Mouse (Mus musculus): ENCODE measurements around the gene Adamts9. TPM values are rescaled to one million over a fixed set of nuclear protein-coding genes. Genes with fewer than 3 reads are reported as not detected.
A peak's percentile ranks its signal among the peaks of the same experiment; 100 is the strongest.

Gene Adamts9
- total and polyA plus RNA-seq, 2 experiments: 0.43 to 2.1 TPM

DNA sequence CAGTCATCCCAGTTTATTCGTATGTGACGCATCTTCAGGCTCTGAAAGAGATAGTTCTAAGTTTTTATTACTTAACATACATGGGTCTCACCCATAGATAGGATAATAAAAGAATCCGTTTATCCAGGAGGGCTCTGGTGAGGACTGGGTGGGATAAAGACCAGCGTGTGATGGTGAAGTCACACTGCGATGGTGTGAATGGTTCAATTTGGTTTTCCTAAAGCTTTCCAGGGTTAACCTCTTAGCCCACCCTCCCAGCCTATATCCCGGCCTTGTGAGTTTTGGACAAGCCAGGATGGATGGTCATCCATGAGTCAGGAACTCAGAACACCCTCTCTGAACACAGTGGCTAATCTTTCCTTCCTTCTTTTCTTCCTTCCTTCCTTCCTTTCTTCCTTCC lies 17.7 kb upstream of the Adamts9 start:
- TF ChIP-seq POLR2A (IDR thresholded peaks at IDR 0.05; ENCODE audit: extremely low read depth, insufficient read depth, low read length) (no peak), CTCF (IDR thresholded peaks at IDR 0.05; ENCODE audit: low read depth, low read length) (no peak)
- Histone ChIP-seq H3K4me3 (ENCODE audit: insufficient read depth, low read depth, low read length) (no peak overlapping the region), H3K27ac (replicated peaks; ENCODE audit: insufficient read depth, low read depth, low read length) (no peak overlapping the region), H3K4me1 (ENCODE audit: control insufficient read depth, insufficient read depth, low read length) (no peaks in the 10 kb centered on the region), H3K36me3 (ENCODE audit: control insufficient read depth, insufficient read depth, low read length) (no peaks in the 10 kb centered on the region), H3K27me3 (ENCODE audit: control insufficient read depth, insufficient read depth, low read length) (peaks cover 3% of the 10 kb centered on the region; the same call in 1 of the 2 replicates), H3K9ac (ENCODE audit: low read depth, low read length) (no peak overlapping the region), H3K79me2 (ENCODE audit: control insufficient read depth, insufficient read depth, low read length) (no peaks in the 10 kb centered on the region)
- WGBS: 93% methylated on average over 6 of the region's 6 CpGs
- DNase-seq (ENCODE audit: extremely low read depth, low read depth, low spot score): no peak

- Histone ChIP-seq H3K9ac (ENCODE audit: low read depth, low read length) (no peak overlapping the region), H3K4me3 (ENCODE audit: insufficient read depth, low read depth, low read length) (no peak overlapping the region), H3K27ac (replicated peaks; ENCODE audit: insufficient read depth, low read depth, low read length) (no peak overlapping the region), H3K36me3 (ENCODE audit: control insufficient read depth, insufficient read depth, low read length) (no peaks in the 10 kb centered on the region), H3K4me1 (ENCODE audit: control insufficient read depth, insufficient read depth, low read length) (no peaks in the 10 kb centered on the region), H3K79me2 (ENCODE audit: control insufficient read depth, insufficient read depth, low read length) (0 out of 2 replicates have a peak, but pooled peaks cover 3% of the 10 kb centered on the region), H3K27me3 (ENCODE audit: control insufficient read depth, insufficient read depth, low read length) (peaks cover 6% of the 10 kb centered on the region; the same call in 1 of the 2 replicates)
- no peak for DNase-seq (ENCODE audit: extremely low read depth, low read depth, low spot score)
- TF ChIP-seq CTCF (IDR thresholded peaks at IDR 0.05; ENCODE audit: low read depth, low read length) (no peak), POLR2A (IDR thresholded peaks at IDR 0.05; ENCODE audit: extremely low read depth, insufficient read depth, low read length) (no peak)
- 81% methylated on average over 2 of the region's 2 CpGs for WGBS
These were observed 16.1 kb upstream of the Adamts9 start for GRCm38 (mm10) chr6:92959416-92959815.

- DNase-seq (ENCODE audit: extremely low read depth, low read depth, low spot score): no peak
- WGBS: 90% methylated on average over 6 of the region's 6 CpGs
- Histone ChIP-seq H3K36me3 (ENCODE audit: control insufficient read depth, insufficient read depth, low read length) (no peaks in the 10 kb centered on the region), H3K27me3 (ENCODE audit: control insufficient read depth, insufficient read depth, low read length) (peaks cover 2% of the 10 kb centered on the region; the same call in 1 of the 2 replicates), H3K4me3 (ENCODE audit: insufficient read depth, low read depth, low read length) (no peak overlapping the region), H3K27ac (replicated peaks; ENCODE audit: insufficient read depth, low read depth, low read length) (no peak overlapping the region), H3K9ac (ENCODE audit: low read depth, low read length) (no peak overlapping the region), H3K79me2 (ENCODE audit: control insufficient read depth, insufficient read depth, low read length) (no peaks in the 10 kb centered on the region), H3K4me1 (ENCODE audit: control insufficient read depth, insufficient read depth, low read length) (no peaks in the 10 kb centered on the region)
- TF ChIP-seq POLR2A (IDR thresholded peaks at IDR 0.05; ENCODE audit: extremely low read depth, insufficient read depth, low read length) (no peak), CTCF (IDR thresholded peaks at IDR 0.05; ENCODE audit: low read depth, low read length) (peak; percentile 39)
These were observed 4.2 kb upstream of the Adamts9 start for GRCm38 (mm10) chr6:92947337-92948042.

- Histone ChIP-seq H3K27me3 (ENCODE audit: control insufficient read depth, insufficient read depth, low read length) (peaks cover 1% of the 10 kb centered on the region; the same call in 1 of the 2 replicates), H3K9ac (ENCODE audit: low read depth, low read length) (no peak overlapping the region), H3K36me3 (ENCODE audit: control insufficient read depth, insufficient read depth, low read length) (no peaks in the 10 kb centered on the region), H3K4me1 (ENCODE audit: control insufficient read depth, insufficient read depth, low read length) (no peaks in the 10 kb centered on the region), H3K27ac (replicated peaks; ENCODE audit: insufficient read depth, low read depth, low read length) (no peak overlapping the region), H3K4me3 (ENCODE audit: insufficient read depth, low read depth, low read length) (no peak overlapping the region), H3K79me2 (ENCODE audit: control insufficient read depth, insufficient read depth, low read length) (no peaks in the 10 kb centered on the region)
- 57% methylated on average over 7 of the region's 7 CpGs for WGBS
- no peak for DNase-seq (ENCODE audit: extremely low read depth, low read depth, low spot score)
- TF ChIP-seq POLR2A (IDR thresholded peaks at IDR 0.05; ENCODE audit: extremely low read depth, insufficient read depth, low read length): no peak
These were observed 1.4 kb upstream of the Adamts9 start for GRCm38 (mm10) chr6:92944711-92945110.

DNA sequence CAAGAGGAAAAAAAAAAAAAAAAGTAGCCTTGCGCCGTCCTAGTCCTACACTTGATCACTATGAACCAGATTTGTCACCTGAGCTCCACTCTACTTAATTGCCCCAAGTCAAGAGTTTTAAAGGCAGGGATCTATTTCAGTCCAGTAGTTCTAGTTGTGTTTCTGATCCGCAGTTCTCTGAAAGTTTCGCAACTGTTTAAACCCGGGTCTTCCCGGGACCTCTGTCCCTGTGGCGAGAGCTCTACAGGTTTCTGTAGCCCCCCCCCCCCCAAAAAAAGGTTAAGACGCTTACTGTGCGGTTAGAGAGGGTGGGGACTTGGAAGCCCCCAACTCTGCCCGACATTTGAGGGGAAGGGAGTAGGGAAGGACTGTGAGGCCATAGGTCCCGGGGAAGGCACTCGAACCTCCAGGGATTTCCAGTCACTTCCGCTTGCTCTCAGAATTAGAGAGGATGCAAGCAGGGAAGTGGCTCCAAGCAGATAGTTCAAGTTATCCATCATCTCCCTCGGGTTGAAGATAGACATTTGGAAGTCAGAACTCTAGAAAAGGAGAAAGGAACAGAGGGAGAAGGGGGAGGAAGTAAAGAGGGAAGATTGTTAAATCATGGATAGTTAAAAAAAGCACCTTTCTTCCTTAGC lies 875 bp upstream of the Adamts9 start:
- TF ChIP-seq CTCF (IDR thresholded peaks at IDR 0.05; ENCODE audit: low read depth, low read length) (no peak), POLR2A (IDR thresholded peaks at IDR 0.05; ENCODE audit: extremely low read depth, insufficient read depth, low read length) (no peak)
- 3% methylated on average over 14 of the region's 14 CpGs for WGBS
- no peak for DNase-seq (ENCODE audit: extremely low read depth, low read depth, low spot score)
- H3K36me3 ChIP-seq (ENCODE audit: control insufficient read depth, insufficient read depth, low read length): no peaks in the 10 kb centered on the region
- H3K4me3 ChIP-seq (ENCODE audit: insufficient read depth, low read depth, low read length): no peak overlapping the region; the same call in 1 of the 2 replicates
- no peaks in the 10 kb centered on the region for H3K4me1 ChIP-seq (ENCODE audit: control insufficient read depth, insufficient read depth, low read length)
- no peak overlapping the region for H3K27ac ChIP-seq (replicated peaks; ENCODE audit: insufficient read depth, low read depth, low read length)
- H3K27me3 ChIP-seq (ENCODE audit: control insufficient read depth, insufficient read depth, low read length): no peaks in the 10 kb centered on the region; the same call in 1 of the 2 replicates
- H3K9ac ChIP-seq (ENCODE audit: low read depth, low read length): no peak overlapping the region; the same call in 1 of the 2 replicates
- H3K79me2 ChIP-seq (ENCODE audit: control insufficient read depth, insufficient read depth, low read length): no peaks in the 10 kb centered on the region
